Mouse (Mus musculus) limb, embryonic 11.5 days (tissue): ENCODE results near the gene Srgap3. TPM values are rescaled to one million over a fixed set of nuclear protein-coding genes. Genes with fewer than 3 reads are reported as not detected.
A peak's percentile ranks its signal among the peaks of the same experiment; 100 is the strongest.

Experiments
- ATAC-seq: fragments of 200-750 bp; cut with Nextera tagmentation; 2 replicates; pipeline ENCODE4 v1.8.0; 2017; ENCODE audit warnings: low read depth; ENCODE audit not compliant: insufficient number of reproducible peaks, low FRiP score, low TSS enrichment
- DNase-seq: peaks from one replicate; pipeline ENCODE4 v3.0.0-alpha.2; 2015; ENCODE audit warnings: low spot score
- H3K27ac ChIP-seq: fragments of 300-500 bp; sonication (generic); replicated peaks from 2 replicates; pipeline ENCODE4 v1.5.1; 2014; ENCODE audit warnings: low read depth, mild to moderate bottlenecking, low read length
- H3K27me3 ChIP-seq: fragments of 300-500 bp; sonication (generic); 2 replicates; pipeline ENCODE4 v1.6.1; 2014; ENCODE audit warnings: mild to moderate bottlenecking, low read length, mixed read lengths; ENCODE audit not compliant: control insufficient read depth, insufficient read depth
- H3K36me3 ChIP-seq: fragments of 300-500 bp; sonication (generic); 2 replicates; pipeline ENCODE4 v1.6.1; 2014; ENCODE audit warnings: mild to moderate bottlenecking, low read length, moderate library complexity, mixed read lengths; ENCODE audit not compliant: control insufficient read depth, insufficient read depth
- H3K4me1 ChIP-seq: fragments of 300-500 bp; sonication (generic); 2 replicates; pipeline ENCODE4 v1.6.1; 2014; ENCODE audit warnings: low read length, mixed read lengths; ENCODE audit not compliant: control insufficient read depth, insufficient read depth
- H3K4me2 ChIP-seq: fragments of 300-500 bp; sonication (generic); 2 replicates; pipeline ENCODE4 v1.6.1; 2014; ENCODE audit warnings: low read depth, mild to moderate bottlenecking, moderate library complexity; ENCODE audit not compliant: severe bottlenecking
- H3K4me3 ChIP-seq: fragments of 300-500 bp; sonication (generic); 2 replicates; pipeline ENCODE4 v1.5.1; 2014; ENCODE audit warnings: low read depth, low read length
- H3K9ac ChIP-seq: fragments of 300-500 bp; sonication (generic); 2 replicates; pipeline ENCODE4 v1.6.1; 2014; ENCODE audit warnings: mild to moderate bottlenecking, low read length
- H3K9me3 ChIP-seq: fragments of 300-500 bp; sonication (generic); 2 replicates; pipeline ENCODE4 v1.6.1; 2016; ENCODE audit warnings: low read length; ENCODE audit not compliant: control insufficient read depth
- WGBS: fragments of 180-500 bp; shearing (Covaris S2); extraction: QIAGEN DNeasy Blood & Tissue Kit; methylation state at CpG from one replicate; pipeline ENCODE4 v1.1.7; 2014; 5-methylcytosine and 5-hydroxymethylcytosine counted together
- polyA plus RNA-seq: library from polyadenylated mRNA; unstranded; fragments of >200 nt; fragmentation: Nextera tagmentation; extraction: Ambion mirVana; gene quantifications from 2 replicates; pipeline ENCODE4 v1.2.1, GENCODE M21; 2014

The Srgap3 gene
- polyA plus RNA-seq, 1 experiment from 2014 or later: 5.3 TPM

- Histone ChIP-seq H3K27ac (no peak overlapping the region), H3K36me3 (no peaks in the 10 kb centered on the region), H3K4me1 (no peaks in the 10 kb centered on the region), H3K9me3 (no peaks in the 10 kb centered on the region), H3K9ac (no peak overlapping the region), H3K4me2 (no peak overlapping the region), H3K4me3 (no peak overlapping the region), H3K27me3 (no peaks in the 10 kb centered on the region)
- ATAC-seq: no peak
- 95% methylated on average over 3 of the region's 3 CpGs for WGBS
- no peak for DNase-seq
Measured at GRCm38 (mm10) chr6:112739635-112740034, 207.4 kb downstream of the Srgap3 start.

GRCm38 (mm10) chr6:112738924-112739323, 208.1 kb downstream of the Srgap3 start:
- H3K27me3 ChIP-seq: no peaks in the 10 kb centered on the region
- no peaks in the 10 kb centered on the region for H3K36me3 ChIP-seq
- ATAC-seq: no peak
- H3K4me1 ChIP-seq: no peaks in the 10 kb centered on the region
- DNase-seq: no peak
- no peak overlapping the region for H3K4me2 ChIP-seq
- H3K9me3 ChIP-seq: no peaks in the 10 kb centered on the region
- H3K27ac ChIP-seq: no peak overlapping the region
- no peak overlapping the region for H3K9ac ChIP-seq
- H3K4me3 ChIP-seq: no peak overlapping the region
- WGBS: 93% methylated on average over 6 of the region's 6 CpGs

- H3K4me2 ChIP-seq: no peak overlapping the region
- 90% methylated on average over 3 of the region's 3 CpGs for WGBS
- no peaks in the 10 kb centered on the region for H3K9me3 ChIP-seq
- no peak overlapping the region for H3K27ac ChIP-seq
- no peak overlapping the region for H3K9ac ChIP-seq
- no peaks in the 10 kb centered on the region for H3K36me3 ChIP-seq
- H3K27me3 ChIP-seq: no peaks in the 10 kb centered on the region
- DNase-seq (no peak), ATAC-seq (no peak)
- H3K4me3 ChIP-seq: no peak overlapping the region
- H3K4me1 ChIP-seq: no peaks in the 10 kb centered on the region
Measured at GRCm38 (mm10) chr6:112736471-112736870, 210.6 kb downstream of the Srgap3 start.

- Histone ChIP-seq H3K27ac (no peak overlapping the region), H3K9ac (no peak overlapping the region), H3K36me3 (no peaks in the 10 kb centered on the region)
Measured at GRCm38 (mm10) chr6:112735054-112735453, 212.0 kb downstream of the Srgap3 start.

GRCm38 (mm10) chr6:112733942-112734341, 213.1 kb downstream of the Srgap3 start:
- DNase-seq: no peak
- 69% methylated on average over 5 of the region's 5 CpGs for WGBS
- H3K36me3 ChIP-seq: no peaks in the 10 kb centered on the region

More at GRCm38 (mm10) chr6:112735054-112735453, 212.0 kb downstream of the Srgap3 start:
- H3K4me2 ChIP-seq: no peak overlapping the region
- DNase-seq: no peak
- ATAC-seq: no peak
- H3K4me3 ChIP-seq: no peak overlapping the region
- H3K27me3 ChIP-seq: no peaks in the 10 kb centered on the region
- H3K4me1 ChIP-seq: no peaks in the 10 kb centered on the region
- H3K9me3 ChIP-seq: no peaks in the 10 kb centered on the region
- WGBS: 78% methylated on average over 2 of the region's 2 CpGs

GRCm38 (mm10) chr6:112732434-112732833, 214.6 kb downstream of the Srgap3 start:
- Histone ChIP-seq H3K9ac (no peak overlapping the region), H3K27ac (no peak overlapping the region), H3K36me3 (no peaks in the 10 kb centered on the region), H3K4me2 (no peak overlapping the region), H3K9me3 (no peaks in the 10 kb centered on the region), H3K27me3 (no peaks in the 10 kb centered on the region), H3K4me3 (no peak overlapping the region), H3K4me1 (peaks cover 8% of the 10 kb centered on the region)
- 93% methylated on average over 3 of the region's 3 CpGs for WGBS
- DNase-seq: no peak
- ATAC-seq: no peak

More at GRCm38 (mm10) chr6:112733942-112734341, 213.1 kb downstream of the Srgap3 start:
- no peak overlapping the region for H3K9ac ChIP-seq
- no peaks in the 10 kb centered on the region for H3K9me3 ChIP-seq
- H3K4me2 ChIP-seq: no peak overlapping the region
- no peak overlapping the region for H3K27ac ChIP-seq
- no peak for ATAC-seq
- H3K27me3 ChIP-seq: no peaks in the 10 kb centered on the region
- no peak overlapping the region for H3K4me3 ChIP-seq
- no peaks in the 10 kb centered on the region for H3K4me1 ChIP-seq

- Histone ChIP-seq H3K4me1 (peaks cover 9% of the 10 kb centered on the region), H3K4me3 (no peak overlapping the region), H3K9ac (no peak overlapping the region), H3K27me3 (no peaks in the 10 kb centered on the region), H3K4me2 (no peak overlapping the region), H3K36me3 (no peaks in the 10 kb centered on the region), H3K9me3 (no peaks in the 10 kb centered on the region), H3K27ac (no peak overlapping the region)
- ATAC-seq: no peak
- DNase-seq: no peak
- 94% methylated on average over 10 of the region's 10 CpGs for WGBS
Measured at GRCm38 (mm10) chr6:112731386-112731785, 215.7 kb downstream of the Srgap3 start.

- 1% methylated on average over 13 of the region's 17 CpGs for WGBS
- ATAC-seq (peak; percentile 90), DNase-seq (peak; percentile 90)
- Histone ChIP-seq H3K27me3 (no peaks in the 10 kb centered on the region), H3K9me3 (no peaks in the 10 kb centered on the region), H3K36me3 (no peaks in the 10 kb centered on the region), H3K4me2 (peak overlapping the region; percentile 36), H3K4me1 (peaks cover 9% of the 10 kb centered on the region), H3K4me3 (peak overlapping the region; percentile 16; the same call in 1 of the 2 replicates), H3K27ac (0 out of 2 replicates have a peak overlapping the region, but pooled peaks have one; percentile 42), H3K9ac (0 out of 2 replicates have a peak overlapping the region, but pooled peaks have one; percentile 17)
Measured at GRCm38 (mm10) chr6:112728760-112729422, 218.2 kb downstream of the Srgap3 start.

- Histone ChIP-seq H3K36me3 (no peaks in the 10 kb centered on the region), H3K4me2 (no peak overlapping the region), H3K9ac (no peak overlapping the region), H3K4me1 (peaks cover 9% of the 10 kb centered on the region), H3K27ac (no peak overlapping the region), H3K9me3 (no peaks in the 10 kb centered on the region), H3K4me3 (no peak overlapping the region), H3K27me3 (no peaks in the 10 kb centered on the region)
- 90% methylated on average over 4 of the region's 4 CpGs for WGBS
- DNase-seq (no peak), ATAC-seq (no peak)
Measured at GRCm38 (mm10) chr6:112725468-112725867, 221.6 kb downstream of the Srgap3 start.
